Mouse (Mus musculus) thymus, postnatal 25 days (tissue): ENCODE measurements at regions not wholly inside any gene's neighbourhood (a gene's known extent, or its start where the extent isn't known, plus 50 kb on each side); places are given as distances from the start of the nearest gene placed in this dataset.
A peak's percentile ranks its signal among the peaks of the same experiment; 100 is the strongest.

ENCODE experiments used
- DNase-seq: peaks from one replicate; pipeline ENCODE4 v3.0.0; 2022

GRCm38 (mm10) chr5:74943737-74944403 is 100.7 kb downstream of the Chic2 start:
- DNase-seq: peak; percentile 82

DNA sequence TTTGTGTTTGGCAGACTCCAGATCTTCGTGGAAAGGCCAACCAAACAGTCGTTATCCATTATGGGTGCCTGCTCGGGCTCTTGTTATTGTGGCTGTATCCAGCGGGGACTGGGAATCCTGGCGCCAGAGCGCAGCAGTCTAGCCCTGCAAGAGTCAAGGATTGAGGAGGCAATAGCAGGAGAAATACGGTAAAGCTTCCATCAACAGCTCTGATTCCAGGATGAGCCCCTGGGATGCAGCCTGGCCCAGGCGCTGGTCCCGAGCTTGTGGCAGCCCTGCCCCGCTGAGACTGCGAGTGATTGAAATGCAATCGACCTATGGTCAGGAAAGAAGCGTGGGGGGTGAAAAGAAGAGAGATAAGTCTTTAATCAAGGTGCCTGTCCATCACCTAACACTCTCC is 103.1 kb downstream of the Chic2 start:
- DNase-seq: no peak

GRCm38 (mm10) chr5:74937416-74937940 is 107.1 kb downstream of the Chic2 start:
- no peak for DNase-seq

- DNase-seq: no peak
Observed at GRCm38 (mm10) chr5:74936087-74936486, 108.5 kb downstream of the Chic2 start.

DNA sequence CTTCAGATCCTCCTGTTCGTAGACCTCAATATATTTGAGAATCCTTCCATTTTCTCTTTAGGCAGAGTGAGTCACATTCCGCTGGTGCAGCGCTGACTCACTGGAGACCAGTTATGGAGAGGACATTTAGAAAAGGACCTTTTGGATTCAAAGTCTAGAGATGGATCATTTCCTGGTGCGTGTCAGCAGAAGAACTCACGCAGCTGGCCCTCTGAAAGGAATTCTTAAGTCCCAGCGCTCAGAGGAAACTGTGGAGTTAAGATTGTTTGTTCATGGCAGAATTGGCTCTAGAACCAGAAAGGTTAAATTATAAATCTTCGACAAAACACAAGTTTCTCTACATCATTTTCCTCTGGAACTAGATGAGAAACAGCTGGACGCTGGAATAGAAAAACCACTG is 108.9 kb downstream of the Chic2 start:
- DNase-seq: no peak

- no peak for DNase-seq
Observed at GRCm38 (mm10) chr5:74933276-74933675, 111.3 kb downstream of the Chic2 start.

- DNase-seq: no peak
Observed at GRCm38 (mm10) chr5:74932206-74932605, 112.4 kb downstream of the Chic2 start.

DNA sequence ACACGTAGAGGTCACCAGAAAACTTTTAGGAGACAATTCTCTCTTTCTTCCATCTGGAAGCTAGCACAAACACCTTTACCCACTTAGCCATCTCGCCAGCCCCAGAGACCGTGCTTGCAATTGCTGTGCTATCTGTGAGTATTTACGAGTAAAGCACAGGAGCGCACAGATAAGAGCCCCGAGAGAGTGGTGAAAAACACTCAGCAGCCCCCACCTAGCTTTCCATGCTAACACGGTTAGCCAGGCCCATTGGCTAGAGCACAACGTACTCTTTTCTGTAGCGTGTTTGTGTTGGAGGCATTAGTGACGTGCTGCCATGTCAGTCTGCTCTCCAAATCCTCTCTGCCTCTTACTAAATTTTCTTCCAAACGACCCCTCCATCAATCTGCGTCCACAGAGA is 112.8 kb downstream of the Chic2 start:
- no peak for DNase-seq

DNA sequence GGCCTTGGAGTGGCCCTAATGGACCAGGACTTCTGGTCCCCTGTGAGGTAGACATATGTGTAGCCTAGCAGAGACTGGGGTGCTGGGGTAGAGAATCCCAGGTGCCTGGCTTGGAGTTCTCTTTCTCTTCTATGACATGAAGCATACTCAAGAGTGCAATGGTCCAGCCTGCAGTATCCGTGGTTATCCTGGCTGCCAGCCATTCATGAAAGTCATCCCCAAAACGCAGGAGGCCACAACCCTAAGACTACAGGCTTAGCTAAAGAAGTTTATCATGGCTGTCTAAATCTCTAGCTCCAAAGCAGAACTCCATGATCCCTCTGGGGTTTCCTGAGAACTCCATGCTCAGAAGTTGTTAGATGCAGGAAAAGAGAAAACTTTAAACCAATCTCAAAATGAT is 117.0 kb downstream of the Chic2 start:
- DNase-seq: no peak

DNA sequence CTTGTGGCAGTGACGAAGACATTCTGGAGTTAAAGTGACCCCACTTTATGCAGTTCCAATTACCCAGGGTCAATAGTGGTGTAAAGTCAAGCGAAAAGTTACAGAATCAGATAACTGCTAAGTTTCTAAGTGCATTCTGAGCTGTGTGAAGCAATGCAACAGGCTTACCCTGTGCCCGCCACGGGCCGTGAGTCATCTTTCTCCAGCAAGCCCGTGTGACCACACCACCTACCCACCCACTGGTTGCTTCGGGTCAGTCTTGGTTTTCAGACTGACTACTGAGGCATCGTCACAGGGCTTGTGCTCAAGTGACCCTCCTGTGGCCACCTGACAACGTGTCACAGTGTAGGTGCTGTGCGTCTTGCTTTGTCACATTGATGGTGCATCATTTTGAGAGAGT is 118.8 kb downstream of the Chic2 start:
- DNase-seq: no peak

DNA sequence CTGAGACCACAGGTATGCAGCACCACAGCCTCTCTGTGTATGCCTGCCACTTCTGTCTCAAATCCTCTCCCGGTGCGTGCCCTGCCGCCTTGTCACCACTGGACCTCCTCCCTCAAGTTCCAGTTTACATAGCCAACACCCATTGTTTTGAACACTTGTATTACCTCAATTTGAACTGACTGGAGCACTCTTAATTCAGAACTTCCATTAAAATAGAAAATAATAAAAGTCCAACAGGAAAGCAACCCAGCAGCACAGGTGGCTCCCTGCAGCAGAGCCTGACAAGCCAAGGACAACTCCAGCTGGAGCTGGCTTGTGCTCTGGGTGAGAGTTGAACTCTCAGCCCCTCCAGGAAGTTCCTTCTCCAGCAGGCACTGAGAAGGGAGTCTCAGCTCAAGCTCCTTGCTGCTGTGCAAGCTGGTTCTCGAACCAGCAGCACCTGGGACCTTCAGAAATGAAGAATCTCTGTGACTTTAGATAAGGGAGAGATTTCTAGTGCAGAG is 120.5 kb downstream of the Chic2 start:
- DNase-seq: no peak

GRCm38 (mm10) chr5:74923337-74923736 is 121.2 kb downstream of the Chic2 start:
- DNase-seq: no peak

DNA sequence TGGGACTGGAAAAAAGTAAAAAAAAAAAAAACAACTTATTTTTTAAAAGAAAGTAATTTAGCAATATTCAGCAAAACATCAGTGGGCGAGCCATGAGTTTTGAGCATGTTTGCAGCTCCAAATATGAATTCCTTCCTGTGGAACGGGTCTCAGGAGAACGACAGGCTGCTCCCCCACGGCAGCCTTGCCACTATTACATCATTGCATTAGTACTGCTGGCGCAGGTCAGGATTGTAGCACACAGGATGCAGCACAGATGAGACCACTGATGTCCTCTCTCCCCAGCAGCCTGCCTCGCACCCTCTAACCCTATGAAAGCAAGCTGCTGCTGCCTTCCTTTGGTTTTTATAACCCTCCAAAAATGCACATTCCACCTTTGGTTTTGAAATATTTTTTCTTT is 121.7 kb downstream of the Chic2 start:
- no peak for DNase-seq

DNA sequence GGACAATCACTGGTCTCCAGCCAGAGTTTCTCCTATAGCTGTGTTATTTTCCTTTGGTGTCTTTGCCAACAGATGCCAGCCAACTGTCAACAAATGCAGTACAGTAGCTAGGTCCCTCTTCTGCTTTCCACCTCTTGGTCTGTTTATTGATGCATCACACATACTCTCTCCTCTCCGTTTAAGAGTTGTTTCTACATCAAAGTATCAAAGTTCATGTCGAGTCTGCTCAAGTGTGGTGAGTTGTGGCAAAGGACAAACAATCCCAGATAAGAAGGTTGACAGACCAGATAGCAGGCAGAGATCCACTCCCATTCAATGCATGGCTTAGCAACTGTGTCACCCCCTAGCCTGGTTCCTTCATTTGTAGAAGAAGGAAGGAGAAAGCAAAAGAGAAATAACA is 123.6 kb downstream of the Chic2 start:
- no peak for DNase-seq

DNA sequence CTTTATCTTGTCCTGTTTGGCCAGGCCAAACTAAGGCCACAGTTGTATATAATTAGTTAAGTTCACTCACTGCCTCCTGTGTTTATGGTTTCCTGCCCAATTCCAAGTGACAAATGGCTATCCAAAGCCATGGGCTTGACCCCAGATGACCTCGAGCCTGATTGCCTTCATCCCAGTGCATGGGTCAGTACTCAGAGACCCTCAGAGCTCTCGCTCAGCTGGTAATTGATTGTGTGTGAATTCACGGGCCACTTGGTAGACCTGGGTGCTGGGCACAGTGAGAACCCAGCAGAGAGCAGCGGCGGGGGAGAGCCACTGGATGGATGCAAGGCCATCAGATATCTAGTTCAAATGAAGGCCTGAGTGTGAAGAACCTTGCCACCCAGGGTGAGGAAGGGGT is 124.1 kb downstream of the Chic2 start:
- DNase-seq: no peak

DNA sequence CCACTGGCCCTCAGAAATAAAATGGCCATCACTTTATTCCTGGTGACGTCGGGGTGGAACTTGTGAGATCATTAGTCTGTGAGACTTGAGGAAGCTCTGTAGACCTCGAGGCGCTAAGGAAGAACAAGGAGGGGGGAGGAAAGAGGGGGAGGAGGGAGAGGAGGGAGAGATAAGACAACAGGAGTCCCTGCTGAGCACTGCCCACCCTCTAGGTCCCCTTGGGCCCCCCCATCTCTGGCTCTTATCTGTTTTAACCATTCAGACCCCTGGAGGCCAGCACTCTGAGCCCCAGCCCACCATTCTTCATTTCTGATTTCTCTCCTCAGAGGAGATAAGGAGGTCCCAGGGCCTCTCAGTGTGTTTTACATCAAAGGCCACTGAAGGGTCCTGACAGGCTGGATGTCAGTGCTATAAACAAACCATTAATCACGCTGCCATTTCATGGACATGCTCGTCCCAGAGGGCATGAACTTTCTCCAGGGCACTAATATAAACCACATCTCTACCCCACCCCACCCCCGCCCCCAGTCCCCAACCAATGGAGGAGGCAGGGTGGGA is 139.0 kb downstream of the Chic2 start:
- DNase-seq: no peak

DNA sequence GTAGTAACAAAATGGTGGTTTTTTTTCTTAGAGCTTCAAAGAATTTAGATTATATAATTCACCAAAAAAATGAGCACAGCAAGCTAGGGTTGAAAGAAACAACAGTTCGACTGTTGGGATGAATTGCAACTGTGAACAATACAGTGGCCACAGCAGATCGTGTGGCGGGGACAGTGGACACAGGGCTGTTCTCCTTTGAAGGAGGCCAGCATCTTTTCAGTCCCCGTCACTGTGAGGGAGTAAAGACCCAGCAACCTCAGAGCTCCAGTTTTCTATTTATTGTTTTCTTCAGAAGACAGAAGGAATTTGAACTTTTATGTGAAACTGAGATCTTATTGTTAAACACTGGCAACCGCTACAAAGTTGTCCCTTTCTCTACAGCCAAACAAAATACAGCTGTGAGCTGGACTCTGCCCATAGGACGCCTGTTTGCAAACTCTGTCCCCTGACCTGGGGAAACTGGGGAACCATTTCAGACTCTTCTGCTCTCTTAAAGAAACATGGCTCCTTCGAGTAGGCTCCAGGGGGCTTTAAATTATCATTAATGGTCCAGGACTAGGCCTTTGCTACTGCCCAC is 139.6 kb downstream of the Chic2 start:
- no peak for DNase-seq

DNA sequence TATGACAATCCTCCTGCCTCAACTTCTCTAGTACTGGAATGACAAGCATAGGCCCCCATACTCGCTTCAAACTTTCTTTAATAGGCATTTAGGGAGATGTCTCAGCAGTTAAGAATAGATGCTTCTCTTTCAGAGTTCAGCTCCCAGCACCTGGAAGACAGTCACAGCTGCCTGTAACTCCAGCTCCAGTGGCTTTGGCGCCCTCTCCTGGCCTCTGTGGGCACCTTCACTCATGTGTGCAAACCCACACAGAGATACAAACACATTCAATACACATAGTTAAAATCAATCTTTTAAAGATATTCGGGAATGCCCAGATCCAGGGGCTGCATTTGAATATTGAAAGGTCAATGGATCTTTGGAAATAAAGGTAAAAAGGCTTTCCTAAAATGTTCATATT is 140.2 kb downstream of the Chic2 start:
- peak; percentile 8 for DNase-seq

DNA sequence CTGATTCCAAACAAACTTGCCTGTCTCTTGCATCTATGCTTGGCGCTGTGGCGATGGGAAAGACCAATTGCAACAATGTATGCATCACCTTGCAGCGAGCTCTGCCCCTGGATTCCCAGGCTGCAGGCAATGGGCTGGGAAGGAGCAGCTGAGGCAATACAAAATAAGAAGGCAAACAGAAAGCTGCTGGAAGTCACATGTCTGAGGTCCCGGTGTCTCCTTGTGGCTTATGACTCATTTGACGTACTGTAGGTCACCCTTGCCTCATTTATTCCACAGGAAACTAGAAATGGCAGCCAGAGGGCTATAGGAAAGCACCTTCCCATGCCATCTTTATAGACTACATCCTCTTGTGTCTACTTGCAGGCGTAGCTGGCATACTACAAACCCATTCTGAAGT is 140.9 kb downstream of the Chic2 start:
- no peak for DNase-seq

GRCm38 (mm10) chr5:74897133-74897532 is 147.4 kb downstream of the Chic2 start:
- DNase-seq: no peak

DNA sequence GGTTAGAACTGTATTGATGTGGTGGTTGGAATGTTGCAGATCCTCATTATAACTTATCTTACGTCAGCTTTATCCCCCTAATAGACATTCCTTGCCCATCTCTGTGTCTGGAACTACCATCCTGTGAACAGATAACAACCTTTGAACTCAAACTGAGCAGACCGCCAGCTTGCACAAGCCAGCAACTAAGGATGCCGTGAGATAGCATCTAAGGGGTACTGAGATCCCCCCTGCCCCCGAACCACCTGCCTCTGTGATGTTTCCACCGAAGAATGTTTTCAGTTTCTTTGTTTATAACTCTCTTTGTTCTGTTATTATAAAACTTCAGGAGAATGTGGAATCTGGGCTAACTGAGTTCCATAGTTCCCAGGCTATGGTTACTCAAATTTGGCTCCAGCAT is 151.3 kb downstream of the Chic2 start:
- DNase-seq: peak; percentile 28

DNA sequence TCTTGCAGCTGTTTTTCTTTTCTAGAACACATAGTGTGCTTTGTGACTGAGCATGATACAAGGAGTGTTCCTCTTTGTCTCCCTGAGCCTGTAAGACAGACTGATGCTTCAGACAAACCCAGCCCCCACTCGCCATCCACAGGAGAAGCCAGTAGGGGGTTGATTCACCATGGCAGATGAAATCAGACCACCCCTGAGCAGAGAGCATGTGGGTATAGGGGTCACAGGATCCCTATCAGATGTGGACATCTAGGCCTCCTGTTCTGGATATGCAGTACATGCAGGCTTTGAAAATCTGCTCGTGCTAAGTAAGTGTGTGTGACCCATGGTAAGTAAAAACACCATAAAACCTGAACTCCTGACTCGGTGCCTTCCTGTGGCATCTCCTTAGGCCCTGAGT is 153.0 kb downstream of the Chic2 start:
- DNase-seq: no peak

DNA sequence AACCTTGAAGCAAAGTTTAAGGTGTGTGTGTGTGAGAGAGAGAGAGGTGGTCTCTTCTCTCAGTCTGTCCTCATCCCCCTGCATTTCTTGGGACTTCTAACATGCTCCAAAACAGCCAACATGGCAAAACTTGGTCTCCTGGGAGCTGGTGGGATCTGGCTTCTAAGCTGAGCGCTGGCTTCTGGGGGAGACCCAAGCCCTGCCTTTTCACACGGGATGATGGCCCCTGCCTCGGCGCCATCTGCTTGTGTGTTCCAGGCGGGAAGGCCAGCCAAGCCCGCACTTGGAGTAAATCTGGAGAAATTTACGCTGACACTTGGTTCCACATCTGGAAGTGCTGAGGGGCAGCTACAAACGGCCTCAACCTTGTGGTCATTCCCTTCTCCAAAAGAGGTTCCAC is 155.6 kb downstream of the Chic2 start:
- DNase-seq: no peak

DNA sequence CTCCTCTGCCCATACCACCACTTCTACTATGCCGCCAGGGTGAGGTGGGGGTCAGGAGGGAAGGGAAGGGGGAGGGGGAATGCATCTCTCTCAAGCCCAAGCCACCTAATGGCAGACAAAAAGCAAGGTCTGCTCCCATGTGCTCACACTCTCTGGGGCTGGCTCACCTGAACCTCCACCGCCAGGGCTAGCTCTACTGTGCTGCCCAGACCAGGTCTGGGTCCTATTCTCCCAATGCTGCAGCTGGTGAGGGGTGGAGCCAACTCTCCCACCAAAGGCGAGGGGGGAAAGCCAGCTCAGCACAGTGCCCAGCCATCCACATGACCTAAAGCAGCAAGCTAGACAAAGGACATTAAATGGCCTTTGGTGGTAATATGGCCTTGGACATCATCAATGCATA is 158.6 kb downstream of the Chic2 start:
- DNase-seq: no peak
